Mouse (Mus musculus) kidney, adult 2 months (tissue): ENCODE measurements around the gene Atp11b.

Source experiments
- CTCF ChIP-seq: fragments of 200-500 bp; conservative IDR thresholded peaks from 2 replicates; pipeline ENCODE4 v1.5.1; 2011; ENCODE audit warnings: low read depth, mild to moderate bottlenecking, control low read depth, low read length, moderate library complexity, mixed read lengths; ENCODE audit not compliant: insufficient read depth, insufficient read length
- POLR2A ChIP-seq: fragments of 200-500 bp; IDR thresholded peaks from one replicate; pipeline ENCODE4 v1.6.1; 2011; ENCODE audit warnings: low read depth, low read length, control low read depth

- TF ChIP-seq CTCF (no peak), POLR2A (no peak)
Observed at GRCm38 (mm10) chr3:35822036-35822435, 68.1 kb downstream of the Atp11b start.
